Mouse (Mus musculus) testis, adult 2 months (tissue): ENCODE results near the gene Rps10.

ENCODE experiments used
- CTCF ChIP-seq: fragments of 200-500 bp; IDR thresholded peaks from 2 replicates; pipeline ENCODE4 v1.5.1; 2012; ENCODE audit warnings: low read depth, mild to moderate bottlenecking, inconsistent platforms, low read length, moderate library complexity; ENCODE audit not compliant: control insufficient read depth, insufficient read depth, insufficient replicate concordance
- POLR2A ChIP-seq: fragments of 200-500 bp; IDR thresholded peaks from 2 replicates; pipeline ENCODE4 v1.6.1; 2012; ENCODE audit warnings: low read depth, mild to moderate bottlenecking, inconsistent platforms, low read length, moderate library complexity; ENCODE audit not compliant: control insufficient read depth

- no peak for TF ChIP-seq POLR2A
- TF ChIP-seq CTCF: no peak
Observed at GRCm38 (mm10) chr17:27628376-27628775, 8.1 kb downstream of the Rps10 start.
